Mouse (Mus musculus): ENCODE measurements around the gene Greb1. TPM values are rescaled to one million over a fixed set of nuclear protein-coding genes. Genes with fewer than 3 reads are reported as not detected.
A peak's percentile ranks its signal among the peaks of the same experiment; 100 is the strongest.

Greb1 gene
- polyA plus RNA-seq, 1 experiment from 2014 or later: 31.0 TPM

GRCm38 (mm10) chr12:16774605-16775004 lies 26.1 kb downstream of the Greb1 start:
- Histone ChIP-seq H3K27me3 (ENCODE audit: low read depth, poor library complexity, severe bottlenecking) (no peaks in the 10 kb centered on the region), H3K27ac (replicated peaks) (no peak overlapping the region), H3K9me3 (replicated peaks) (0 out of 2 replicates have a peak, but pooled peaks cover 4% of the 10 kb centered on the region), H3K36me3 (peaks cover 81% of the 10 kb centered on the region), H3K4me3 (no peak overlapping the region), H3K4me1 (peaks cover 30% of the 10 kb centered on the region)
- WGBS: 96% methylated on average over 4 of the region's 4 CpGs
- DNase-seq (ENCODE audit: low spot score): no peak

- 93% methylated on average over 6 of the region's 6 CpGs for WGBS
- Histone ChIP-seq H3K36me3 (peaks cover 85% of the 10 kb centered on the region), H3K4me1 (peaks cover 37% of the 10 kb centered on the region), H3K9me3 (replicated peaks) (peaks cover 8% of the 10 kb centered on the region; the same call in 1 of the 2 replicates), H3K27me3 (ENCODE audit: low read depth, poor library complexity, severe bottlenecking) (no peaks in the 10 kb centered on the region), H3K27ac (replicated peaks) (no peak overlapping the region), H3K4me3 (no peak overlapping the region)
- DNase-seq (ENCODE audit: low spot score): no peak
These were observed 31.0 kb downstream of the Greb1 start for GRCm38 (mm10) chr12:16769601-16770165.

- Histone ChIP-seq H3K4me1 (peaks cover 47% of the 10 kb centered on the region), H3K36me3 (peaks cover 86% of the 10 kb centered on the region), H3K4me3 (no peak overlapping the region), H3K27me3 (ENCODE audit: low read depth, poor library complexity, severe bottlenecking) (no peaks in the 10 kb centered on the region), H3K9me3 (replicated peaks) (peaks cover 4% of the 10 kb centered on the region; the same call in 1 of the 2 replicates), H3K27ac (replicated peaks) (no peak overlapping the region)
- no peak for DNase-seq (ENCODE audit: low spot score)
- WGBS: 80% methylated on average over 2 of the region's 2 CpGs
These were observed 32.0 kb downstream of the Greb1 start for GRCm38 (mm10) chr12:16768711-16769110.

DNA sequence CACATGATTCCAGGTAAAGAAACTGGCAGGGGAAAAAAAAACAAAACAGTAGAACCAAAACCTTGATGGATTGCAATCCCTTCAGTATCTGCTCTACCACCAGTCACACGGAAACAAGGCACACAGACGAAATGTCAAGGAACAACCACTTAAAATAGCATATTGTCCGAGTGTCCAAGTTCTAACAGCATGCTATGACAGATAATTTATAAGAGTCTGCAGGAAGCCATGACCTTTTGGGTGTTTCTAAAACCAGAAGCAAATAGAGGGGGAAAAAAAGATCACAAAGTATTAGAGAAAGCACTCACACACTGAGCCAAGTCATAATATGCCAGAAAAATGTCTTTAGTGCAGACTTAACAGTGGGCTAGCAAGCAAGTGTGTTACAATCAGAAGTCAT lies 32.4 kb downstream of the Greb1 start:
- peaks cover 83% of the 10 kb centered on the region for H3K36me3 ChIP-seq
- no peak overlapping the region for H3K27ac ChIP-seq (replicated peaks)
- 86% methylated on average over 3 of the region's 3 CpGs for WGBS
- no peaks in the 10 kb centered on the region for H3K27me3 ChIP-seq (ENCODE audit: low read depth, poor library complexity, severe bottlenecking)
- H3K9me3 ChIP-seq (replicated peaks): peaks cover 4% of the 10 kb centered on the region; the same call in 1 of the 2 replicates
- no peak overlapping the region for H3K4me3 ChIP-seq
- no peak for DNase-seq (ENCODE audit: low spot score)
- peaks cover 48% of the 10 kb centered on the region for H3K4me1 ChIP-seq

DNA sequence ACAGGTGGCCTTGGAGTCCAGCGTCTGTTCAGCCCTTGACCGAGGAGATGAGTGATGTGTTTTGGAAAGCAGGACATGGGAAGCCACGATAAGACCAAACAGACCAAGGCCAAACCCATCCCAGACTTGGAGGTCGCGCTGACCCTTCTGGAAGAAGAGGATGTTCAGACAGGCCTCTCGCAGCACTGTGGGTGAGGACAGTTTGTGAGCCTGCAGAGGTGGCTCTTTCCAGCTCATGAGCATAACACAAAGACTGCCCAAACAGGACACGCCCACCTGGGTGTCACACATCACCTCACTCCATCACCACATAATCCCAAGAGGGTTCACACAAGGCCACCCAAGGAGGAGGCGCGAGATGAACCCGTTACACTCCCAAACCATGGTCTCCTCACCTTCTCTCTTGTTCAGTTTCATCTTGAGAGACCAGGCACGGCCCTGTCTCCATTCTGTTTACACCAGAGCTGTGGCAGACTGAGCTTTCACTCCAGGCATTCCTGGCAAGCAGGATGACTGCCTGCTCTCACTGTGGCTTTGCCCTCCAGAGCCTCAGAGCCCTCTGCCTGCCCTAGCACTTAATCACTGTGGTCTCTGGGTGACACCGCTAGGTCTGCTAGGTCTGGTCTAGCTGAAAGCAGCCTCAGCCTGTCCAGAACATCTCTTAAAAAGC lies 35.8 kb downstream of the Greb1 start:
- no peaks in the 10 kb centered on the region for H3K27me3 ChIP-seq (ENCODE audit: low read depth, poor library complexity, severe bottlenecking)
- peaks cover 63% of the 10 kb centered on the region for H3K36me3 ChIP-seq
- H3K9me3 ChIP-seq (replicated peaks): peaks cover 4% of the 10 kb centered on the region; the same call in 1 of the 2 replicates
- no peak overlapping the region for H3K4me3 ChIP-seq
- 81% methylated on average over 12 of the region's 12 CpGs for WGBS
- H3K4me1 ChIP-seq: peaks cover 40% of the 10 kb centered on the region
- no peak for DNase-seq (ENCODE audit: low spot score)
- peak overlapping the region; percentile 42 for H3K27ac ChIP-seq (replicated peaks)

GRCm38 (mm10) chr12:16763649-16764422 lies 36.9 kb downstream of the Greb1 start:
- DNase-seq (ENCODE audit: low spot score): no peak
- WGBS: 88% methylated on average over 4 of the region's 4 CpGs
- Histone ChIP-seq H3K9me3 (replicated peaks) (peaks cover 4% of the 10 kb centered on the region; the same call in 1 of the 2 replicates), H3K4me3 (no peak overlapping the region), H3K36me3 (peaks cover 59% of the 10 kb centered on the region), H3K27ac (replicated peaks) (0 out of 2 replicates have a peak overlapping the region, but pooled peaks have one; percentile 28), H3K4me1 (peaks cover 44% of the 10 kb centered on the region), H3K27me3 (ENCODE audit: low read depth, poor library complexity, severe bottlenecking) (no peaks in the 10 kb centered on the region)

DNA sequence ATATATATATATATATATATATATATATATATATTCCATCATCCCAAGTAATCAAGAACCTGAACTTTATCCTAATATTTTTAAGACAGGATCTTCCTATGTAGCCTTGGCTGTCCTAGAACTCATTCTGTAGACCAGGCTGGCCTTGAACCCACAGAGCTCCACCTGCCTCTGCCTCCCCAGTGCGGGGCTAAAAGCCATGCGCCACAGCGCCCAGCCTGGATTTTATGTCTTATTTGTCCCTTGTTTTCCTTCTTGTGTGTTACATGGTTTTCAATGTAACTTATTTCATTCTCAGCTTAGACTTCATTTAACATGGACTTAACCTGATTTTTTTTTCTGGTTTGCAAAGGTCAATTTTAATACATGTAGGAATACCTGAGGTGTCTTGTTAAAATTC lies 39.2 kb downstream of the Greb1 start:
- H3K27ac ChIP-seq (replicated peaks): no peak overlapping the region
- no peak overlapping the region for H3K4me3 ChIP-seq

DNA sequence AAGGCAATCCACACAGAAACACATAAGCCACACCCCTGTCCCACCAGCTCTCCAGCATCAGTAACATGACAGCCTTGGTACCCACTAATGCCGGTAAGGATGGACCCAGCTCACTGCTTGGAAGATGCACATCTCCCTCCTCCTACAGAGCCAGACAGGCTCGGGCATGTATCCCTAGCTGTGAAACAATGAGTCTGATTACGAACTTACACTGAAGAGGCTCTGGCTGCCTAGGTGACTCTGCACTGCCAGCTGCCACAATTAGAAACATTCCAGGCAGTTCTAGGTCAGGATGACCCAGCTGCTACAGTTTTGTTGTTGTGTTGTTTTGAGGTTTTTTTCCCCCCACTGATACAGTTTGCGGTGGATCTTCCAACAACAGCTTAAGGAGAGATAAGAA lies 40.4 kb downstream of the Greb1 start:
- H3K36me3 ChIP-seq: peaks cover 44% of the 10 kb centered on the region
- no peaks in the 10 kb centered on the region for H3K9me3 ChIP-seq (replicated peaks)
- H3K4me1 ChIP-seq: peaks cover 59% of the 10 kb centered on the region
- H3K27ac ChIP-seq (replicated peaks): 0 out of 2 replicates have a peak overlapping the region, but pooled peaks have one; percentile 28
- 75% methylated on average over 4 of the region's 4 CpGs for WGBS
- H3K27me3 ChIP-seq (ENCODE audit: low read depth, poor library complexity, severe bottlenecking): 0 out of 2 replicates have a peak, but pooled peaks cover 8% of the 10 kb centered on the region
- H3K4me3 ChIP-seq: no peak overlapping the region
- DNase-seq (ENCODE audit: low spot score): no peak

More for the DNA sequence above, 39.2 kb downstream of the Greb1 start:
- no peaks in the 10 kb centered on the region for H3K27me3 ChIP-seq (ENCODE audit: low read depth, poor library complexity, severe bottlenecking)
- peaks cover 44% of the 10 kb centered on the region for H3K36me3 ChIP-seq
- peaks cover 4% of the 10 kb centered on the region; the same call in 1 of the 2 replicates for H3K9me3 ChIP-seq (replicated peaks)
- DNase-seq (ENCODE audit: low spot score): no peak
- peaks cover 57% of the 10 kb centered on the region for H3K4me1 ChIP-seq
- WGBS: 97% methylated on average over 3 of the region's 3 CpGs

DNA sequence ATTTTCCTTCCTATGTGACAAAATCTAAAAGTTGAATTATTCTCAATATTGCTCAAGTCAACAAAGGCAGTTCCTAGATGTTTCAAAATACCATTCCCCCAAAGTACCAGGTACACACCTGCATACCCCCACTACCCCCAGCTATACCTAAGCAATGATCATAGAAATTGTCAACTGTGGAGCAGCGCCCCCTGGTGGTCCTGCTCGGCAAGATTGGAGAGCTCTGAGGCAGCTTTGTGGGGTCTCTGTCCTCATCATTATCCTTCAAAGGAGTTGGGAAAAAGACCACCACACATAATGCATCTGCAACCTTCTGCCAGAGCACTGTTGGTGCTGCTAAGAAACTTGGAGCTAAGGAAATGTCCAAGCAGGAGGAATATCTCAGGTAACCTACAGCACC lies 46.4 kb downstream of the Greb1 start:
- no peak overlapping the region for H3K4me3 ChIP-seq
- H3K27ac ChIP-seq (replicated peaks): no peak overlapping the region
- peaks cover 66% of the 10 kb centered on the region for H3K4me1 ChIP-seq
- peak; percentile 68 for DNase-seq (ENCODE audit: low spot score)
- H3K9me3 ChIP-seq (replicated peaks): no peaks in the 10 kb centered on the region
- peaks cover 28% of the 10 kb centered on the region for H3K27me3 ChIP-seq (ENCODE audit: low read depth, poor library complexity, severe bottlenecking)
- 3% methylated on average over 2 of the region's 2 CpGs for whole genome bisulfite sequencing
- peaks cover 48% of the 10 kb centered on the region for H3K36me3 ChIP-seq

GRCm38 (mm10) chr12:16753555-16753954 lies 47.1 kb downstream of the Greb1 start:
- H3K27me3 ChIP-seq (ENCODE audit: low read depth, poor library complexity, severe bottlenecking): peaks cover 28% of the 10 kb centered on the region
- 78% methylated on average over 9 of the region's 9 CpGs for WGBS
- H3K4me3 ChIP-seq: no peak overlapping the region
- peak overlapping the region; percentile 77 for H3K27ac ChIP-seq (replicated peaks)
- H3K4me1 ChIP-seq: peaks cover 65% of the 10 kb centered on the region
- peaks cover 52% of the 10 kb centered on the region for H3K36me3 ChIP-seq
- H3K9me3 ChIP-seq (replicated peaks): no peaks in the 10 kb centered on the region
- DNase-seq (ENCODE audit: low spot score): no peak

- Histone ChIP-seq H3K36me3 (peaks cover 53% of the 10 kb centered on the region), H3K9me3 (replicated peaks) (no peaks in the 10 kb centered on the region), H3K4me1 (peaks cover 63% of the 10 kb centered on the region), H3K4me3 (peak overlapping the region; percentile 7; the same call in 1 of the 2 replicates), H3K27me3 (ENCODE audit: low read depth, poor library complexity, severe bottlenecking) (peaks cover 28% of the 10 kb centered on the region), H3K27ac (replicated peaks) (peak overlapping the region; percentile 77)
- WGBS: 32% methylated on average over 8 of the region's 8 CpGs
- peak; percentile 44 for DNase-seq (ENCODE audit: low spot score)
These were observed 47.6 kb downstream of the Greb1 start for GRCm38 (mm10) chr12:16753110-16753509.

- Histone ChIP-seq H3K27me3 (ENCODE audit: low read depth, poor library complexity, severe bottlenecking) (peaks cover 28% of the 10 kb centered on the region), H3K27ac (replicated peaks) (peak overlapping the region; percentile 77), H3K36me3 (peaks cover 58% of the 10 kb centered on the region), H3K9me3 (replicated peaks) (no peaks in the 10 kb centered on the region), H3K4me1 (peaks cover 55% of the 10 kb centered on the region), H3K4me3 (no peak overlapping the region)
- WGBS: 53% methylated on average over 12 of the region's 12 CpGs
- no peak for DNase-seq (ENCODE audit: low spot score)
These were observed 48.3 kb downstream of the Greb1 start for GRCm38 (mm10) chr12:16752236-16752840.

Data from midbrain, embryonic 10.5 days (tissue).